Mouse (Mus musculus) retina, postnatal 1 day (tissue): ENCODE data around the gene Eya3.
A peak's percentile ranks its signal among the peaks of the same experiment; 100 is the strongest.
"Not testable (repeated sequence)": the region's sequence is repeated elsewhere in the genome, so short reads cannot be mapped to it uniquely, and the experiment has no call there.

Source experiments
- DNase-seq: peaks from one replicate; pipeline ENCODE4 v3.0.0-alpha.2; 2012

The Eya3 gene

GRCm38 (mm10) chr4:132638461-132639190 lies at the start of gene Eya3:
TSS of gene Eya3 (plus strand) at chr4:132638987.
- DNase-seq = peak; percentile 97

GRCm38 (mm10) chr4:132590642-132591041 lies 48.1 kb upstream of the Eya3 start:
- DNase-seq = no peak

- DNase-seq = no peak
Measured at GRCm38 (mm10) chr4:132592958-132593357, 45.8 kb upstream of the Eya3 start.

- no peak for DNase-seq
Measured at GRCm38 (mm10) chr4:132594191-132594590, 44.6 kb upstream of the Eya3 start.

- DNase-seq = no peak
Measured at GRCm38 (mm10) chr4:132598861-132599260, 39.9 kb upstream of the Eya3 start.

GRCm38 (mm10) chr4:132599764-132600163 lies 39.0 kb upstream of the Eya3 start:
- no peak for DNase-seq

- no peak for DNase-seq
Measured at GRCm38 (mm10) chr4:132600465-132600864, 38.3 kb upstream of the Eya3 start.

GRCm38 (mm10) chr4:132601242-132601641 lies 37.5 kb upstream of the Eya3 start:
- DNase-seq = not testable (repeated sequence)

GRCm38 (mm10) chr4:132603468-132603867 lies 35.3 kb upstream of the Eya3 start:
- DNase-seq = no peak

- no peak for DNase-seq
Measured at GRCm38 (mm10) chr4:132605816-132606215, 33.0 kb upstream of the Eya3 start.

- DNase-seq = peak; percentile 3
Measured at GRCm38 (mm10) chr4:132608147-132608546, 30.6 kb upstream of the Eya3 start.

GRCm38 (mm10) chr4:132610301-132610984 lies 28.3 kb upstream of the Eya3 start:
- no peak for DNase-seq

- DNase-seq = no peak
Measured at GRCm38 (mm10) chr4:132611320-132611719, 27.5 kb upstream of the Eya3 start.

- no peak for DNase-seq
Measured at GRCm38 (mm10) chr4:132617873-132618272, 20.9 kb upstream of the Eya3 start.

GRCm38 (mm10) chr4:132618850-132619375 lies 19.9 kb upstream of the Eya3 start:
- DNase-seq = no peak

- no peak for DNase-seq
Measured at GRCm38 (mm10) chr4:132620134-132620533, 18.7 kb upstream of the Eya3 start.

GRCm38 (mm10) chr4:132621287-132622068 lies 17.3 kb upstream of the Eya3 start:
- DNase-seq = no peak

GRCm38 (mm10) chr4:132624034-132624657 lies 14.6 kb upstream of the Eya3 start:
- peak; percentile 14 for DNase-seq

- peak; percentile 47 for DNase-seq
Measured at GRCm38 (mm10) chr4:132628830-132629229, 10.0 kb upstream of the Eya3 start.

GRCm38 (mm10) chr4:132635971-132636370 lies 2.8 kb upstream of the Eya3 start:
- no peak for DNase-seq

- peak; percentile 63 for DNase-seq
Measured at GRCm38 (mm10) chr4:132636554-132636953, 2.2 kb upstream of the Eya3 start.

- no peak for DNase-seq
Measured at GRCm38 (mm10) chr4:132639191-132639713, 465 bp downstream of the Eya3 start.

GRCm38 (mm10) chr4:132647439-132647838 lies 8.7 kb downstream of the Eya3 start:
- DNase-seq = no peak
